Mouse (Mus musculus): ENCODE measurements around the gene Prr22. TPM values are rescaled to one million over a fixed set of nuclear protein-coding genes. Genes with fewer than 3 reads are reported as not detected.

Gene Prr22
- total RNA-seq, 4 experiments from 2014 or later = 0.28 to 1.4 (median 0.53) TPM

- DNase-seq = peak; percentile 95
Measured at GRCm38 (mm10) chr17:56810245-56810644, 40.2 kb downstream of the Prr22 start.

- peak; percentile 72 for DNase-seq
Measured at GRCm38 (mm10) chr17:56814316-56815056, 44.4 kb downstream of the Prr22 start.

DNA sequence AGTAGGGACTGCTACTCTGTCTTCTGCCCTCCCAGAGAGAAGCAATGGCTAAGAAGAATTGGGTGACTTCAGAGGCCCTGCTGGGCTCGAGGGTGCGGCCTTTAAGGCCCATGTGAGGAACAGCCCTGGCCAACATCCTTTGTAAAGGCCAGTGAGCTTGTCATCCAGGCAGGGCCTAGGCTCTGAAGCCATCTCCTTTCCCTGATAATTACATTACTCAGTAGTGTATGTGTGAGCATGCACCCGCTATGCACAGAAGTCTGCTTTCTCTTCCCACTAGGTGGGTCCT, 45.0 kb downstream of the Prr22 start:
- no peak for DNase-seq

DNA sequence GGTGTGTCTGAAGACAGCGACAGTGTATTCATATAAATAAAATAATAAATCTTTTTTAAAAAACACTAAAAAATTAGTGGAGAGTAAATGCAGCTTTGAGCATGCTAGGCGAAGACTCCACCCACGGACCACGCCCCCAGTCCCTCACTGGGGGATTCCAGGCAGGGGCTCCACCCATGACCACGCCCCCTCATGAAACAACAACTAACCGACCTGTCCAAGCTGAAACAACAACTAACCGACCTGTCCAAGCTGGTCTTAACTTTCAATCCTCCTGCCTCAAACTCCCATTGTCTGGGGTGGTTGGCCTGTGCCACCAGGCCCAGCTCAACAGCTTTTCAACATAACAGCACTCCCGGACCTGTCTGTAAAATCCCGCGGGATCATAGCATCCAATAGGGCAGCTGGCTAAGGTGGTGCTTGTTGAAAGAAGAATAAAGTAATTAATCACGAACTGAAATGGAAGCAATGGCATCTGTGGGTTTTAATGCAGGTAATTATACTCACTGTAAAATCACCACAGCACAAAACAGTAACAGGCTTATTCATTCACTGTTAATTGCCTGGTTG, 48.1 kb downstream of the Prr22 start:
- DNase-seq = no peak

DNA sequence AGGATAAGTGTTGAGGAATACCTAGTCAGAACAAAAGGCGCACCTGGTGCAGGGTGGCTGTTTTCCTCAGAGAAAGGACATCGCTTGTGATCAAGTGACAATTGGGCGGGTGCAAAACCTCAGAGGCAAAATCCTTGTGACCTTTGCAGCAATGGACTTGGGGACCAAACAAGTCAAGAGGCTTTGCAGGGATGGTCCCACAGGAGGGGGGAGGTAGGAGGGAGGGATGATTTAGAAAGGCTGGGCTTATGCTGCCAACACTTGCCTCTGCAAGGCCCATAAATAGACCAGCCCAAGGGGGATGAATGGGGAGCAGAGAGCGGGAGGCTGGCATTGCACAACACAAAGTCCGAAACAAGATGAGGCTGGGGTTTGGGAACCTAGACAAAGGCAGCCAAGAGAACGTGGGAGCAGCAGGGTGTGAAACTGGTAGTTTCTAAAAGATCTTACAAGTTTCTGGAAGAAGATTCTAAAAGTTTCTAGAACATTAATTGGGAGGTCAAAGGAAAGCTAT, 49.0 kb downstream of the Prr22 start:
- DNase-seq = no peak

GRCm38 (mm10) chr17:56819694-56820111, 49.7 kb downstream of the Prr22 start:
- DNase-seq = no peak

Other genes starting within 250 kb of the Prr22 start
- gene Gm20219, start 215.9 kb upstream of the Prr22 start, total RNA-seq (2022) = 1 to 10 TPM in 2 of 4 experiments, under 1 TPM in 2; 0.73 to 2.1 (median 1.1) TPM
- gene Safb2, start 185.7 kb upstream of the Prr22 start, total RNA-seq (2022) = 100 to 1,000 TPM in 3 of 4 experiments, 10 to 100 TPM in 1; 79.7 to 193 (median 154) TPM
- 100 to 1,000 TPM in 3 of 4 experiments, 10 to 100 TPM in 1; 87.8 to 184 (median 132) TPM for gene Safb, start 185.4 kb upstream of the Prr22 start, total RNA-seq (2022)
- gene 2410015M20Rik, start 160.5 kb upstream of the Prr22 start, total RNA-seq (2022) = 100 to 1,000 TPM; 245 to 323 (median 277) TPM
- gene Rpl36, start 156.8 kb upstream of the Prr22 start, total RNA-seq (2022) = 100 to 1,000 TPM; 674 to 792 (median 703) TPM
- 100 to 1,000 TPM; 574 to 853 (median 690) TPM for gene Lonp1, start 143.4 kb upstream of the Prr22 start, total RNA-seq (2022)
- 1 to 10 TPM; 3.2 to 4.5 (median 3.4) TPM for gene Catsperd, start 142.1 kb upstream of the Prr22 start, total RNA-seq (2022)
- 10 to 100 TPM; 80.2 to 92.3 (median 84.3) TPM for gene Ranbp3, start 97.0 kb upstream of the Prr22 start, total RNA-seq (2022)
- gene Ndufa11, start 52.5 kb upstream of the Prr22 start, total RNA-seq (2022) = 100 to 1,000 TPM; 176 to 281 (median 205) TPM
- 10 to 100 TPM; 31.6 to 47.2 (median 41.6) TPM for gene Vmac, start 52.2 kb upstream of the Prr22 start, total RNA-seq (2022)
- gene Nrtn, start 12.7 kb upstream of the Prr22 start, total RNA-seq (2022) = 1 to 10 TPM; 3.6 to 5.6 (median 4.9) TPM
- gene Dus3l, start 5.5 kb upstream of the Prr22 start, total RNA-seq (2022) = 10 to 100 TPM; 37.4 to 58.6 (median 47.0) TPM
- 1 to 10 TPM; 5.5 to 9.5 (median 6.8) TPM for gene Rfx2, start 60.8 kb downstream of the Prr22 start, total RNA-seq (2022)
- gene Acsbg2, start 104.2 kb downstream of the Prr22 start, total RNA-seq (2022) = under 1 TPM in 3 of 4 experiments, not detected in 1; 0.22 to 0.40 (median 0.23) TPM
- 1 to 10 TPM in 3 of 4 experiments, under 1 TPM in 1; 0.34 to 1.7 (median 1.3) TPM for gene 1700061G19Rik, start 105.2 kb downstream of the Prr22 start, total RNA-seq (2022)
- gene Mllt1, start 165.2 kb downstream of the Prr22 start, total RNA-seq (2022) = 10 to 100 TPM; 29.0 to 38.7 (median 36.0) TPM
- gene Acer1, start 211.9 kb downstream of the Prr22 start, total RNA-seq (2022) = under 1 TPM in 2 of 4 experiments, not detected in 2; 0.20 to 0.24 TPM
- 100 to 1,000 TPM; 112 to 127 (median 116) TPM for gene Clpp, start 220.1 kb downstream of the Prr22 start, total RNA-seq (2022)
- 10 to 100 TPM; 69.8 to 87.3 (median 77.2) TPM for gene Alkbh7, start 227.1 kb downstream of the Prr22 start, total RNA-seq (2022)
- gene Pspn, start 229.8 kb downstream of the Prr22 start, total RNA-seq (2022) = 1 to 10 TPM in 2 of 4 experiments, not detected in 2; 2.1 to 2.8 TPM
- gene Gtf2f1, start 241.0 kb downstream of the Prr22 start, total RNA-seq (2022) = 10 to 100 TPM; 45.6 to 68.2 (median 54.2) TPM
- gene Gm17949, start 241.2 kb downstream of the Prr22 start, total RNA-seq (2022) = under 1 TPM; 0.29 to 0.80 (median 0.45) TPM